Mouse (Mus musculus) spleen, adult 10 weeks (tissue): ENCODE measurements around the gene Rpl39l. TPM values are rescaled to one million over a fixed set of nuclear protein-coding genes. Genes with fewer than 3 reads are reported as not detected.

Experiments
- polyA plus RNA-seq: library from polyadenylated mRNA; stranded (reverse); fragments of 350-450 nt; fragmentation: Illumina TruSeq; extraction: RNeasy Lipid Tissue Mini Kit (QIAGEN cat#74804); gene quantifications from one replicate; pipeline ENCODE4 v1.2.3, GENCODE M21; 2015; ENCODE audit warnings: low replicate concordance; ENCODE audit not compliant: insufficient read depth

Gene Rpl39l
- polyA plus RNA-seq: 0.66 TPM

DNA sequence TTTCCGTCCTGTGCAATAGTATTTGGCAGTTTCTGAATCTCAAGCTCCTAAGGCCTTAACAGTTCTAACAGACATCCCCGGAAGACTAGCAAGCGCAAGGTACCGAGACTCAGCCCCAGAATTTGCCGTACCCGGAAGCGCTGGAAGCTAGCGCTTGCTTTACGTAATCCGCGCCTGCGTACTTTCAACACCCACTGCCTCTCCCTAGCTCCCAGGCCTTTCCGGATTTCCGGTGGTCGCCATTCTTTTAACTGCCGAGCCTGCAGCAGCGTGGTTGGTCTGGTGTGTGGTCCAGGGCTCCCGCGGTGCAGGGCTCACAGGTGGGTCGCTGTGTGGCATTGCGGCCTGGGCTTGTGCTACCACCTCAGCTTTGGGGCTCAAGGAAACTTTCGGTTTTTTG lies at the start of gene Rpl39l:
Rpl39l (plus strand) TSS at position 222 of the 400 bp plus-strand sequence.

GRCm38 (mm10) chr16:10192679-10193506 lies 22.9 kb downstream of the Rpl39l start, which contains the start of gene Atf7ip2:
Gene Atf7ip2 (plus strand): TSS chr16:10192712.

Other genes starting within 250 kb of the Rpl39l start
- 0.07 TPM for gene Grin2a, start 174.7 kb upstream of the Rpl39l start, polyA plus RNA-seq
- 0.46 TPM for gene Atf7ip2, start 22.5 kb downstream of the Rpl39l start, polyA plus RNA-seq
- 17.8 TPM for gene Emp2, start 143.7 kb downstream of the Rpl39l start, polyA plus RNA-seq
- not detected for gene Tekt5, start 225.3 kb downstream of the Rpl39l start, polyA plus RNA-seq
- 37.3 TPM for gene Nubp1, start 241.7 kb downstream of the Rpl39l start, polyA plus RNA-seq